Mouse (Mus musculus) retina, postnatal 7 days (tissue): ENCODE data around the gene Lsm6.
"Not testable (repeated sequence)": the region's sequence is repeated elsewhere in the genome, so short reads cannot be mapped to it uniquely, and the experiment has no call there.

Experiments used
- DNase-seq: peaks from one replicate; pipeline ENCODE4 v3.0.0-alpha.2; 2012; ENCODE audit warnings: low read depth, low spot score

Lsm6 gene

DNA sequence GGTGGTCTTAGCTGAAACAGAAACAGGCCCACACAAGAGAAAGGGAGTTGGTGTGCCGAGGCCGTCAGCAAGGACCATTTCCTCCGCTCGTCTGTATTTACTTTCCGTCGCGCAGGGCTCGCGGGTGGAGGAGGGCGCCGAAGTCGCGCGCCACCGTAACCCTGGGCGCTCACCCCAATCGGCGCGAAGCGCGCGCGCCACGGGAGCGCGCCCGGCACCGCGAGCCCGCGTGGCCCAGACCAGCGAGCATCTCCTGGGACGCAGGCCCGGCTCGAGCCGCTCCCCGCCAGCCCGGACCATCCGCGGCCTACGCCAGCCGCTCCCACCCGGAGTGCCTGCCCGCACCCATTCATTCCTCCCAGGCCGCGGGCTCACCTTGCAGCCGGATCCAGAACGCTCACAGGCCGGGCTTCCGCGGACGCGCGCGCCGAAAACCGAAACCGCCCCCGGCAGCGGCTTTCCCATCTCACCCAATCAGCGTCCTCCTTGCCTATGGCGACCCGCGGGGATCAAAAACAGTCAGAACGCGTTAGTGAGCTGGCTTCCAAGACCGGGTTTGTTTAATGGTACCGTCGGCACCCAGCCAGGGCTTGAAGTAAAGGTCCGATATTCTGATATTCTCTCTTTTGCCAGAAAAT is at the start of gene Lsm6:
Gene Lsm6, minus strand, starts transcription at position 468 of the 638 bp plus-strand sequence.
- DNase-seq: peak; percentile 99

DNA sequence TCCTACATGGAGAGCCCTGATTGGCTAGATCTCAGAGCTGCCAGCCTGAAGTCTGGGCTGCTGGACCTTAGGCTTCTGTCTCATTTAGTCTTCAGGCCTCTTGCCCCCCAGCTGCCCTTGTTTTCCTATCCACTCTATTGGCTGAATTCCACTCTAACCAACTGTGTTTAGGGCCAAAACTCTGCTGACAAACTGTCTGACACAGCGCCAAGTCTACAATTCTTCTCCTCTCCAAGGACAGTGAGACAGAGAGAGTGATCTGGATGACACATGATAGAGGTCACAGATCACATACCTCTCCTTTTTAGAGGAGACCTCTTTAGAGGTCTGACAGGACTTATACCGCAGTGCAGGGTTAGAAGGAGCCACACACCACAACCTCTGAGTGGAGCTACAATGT is 46.1 kb upstream of the Lsm6 start:
- no peak for DNase-seq

DNA sequence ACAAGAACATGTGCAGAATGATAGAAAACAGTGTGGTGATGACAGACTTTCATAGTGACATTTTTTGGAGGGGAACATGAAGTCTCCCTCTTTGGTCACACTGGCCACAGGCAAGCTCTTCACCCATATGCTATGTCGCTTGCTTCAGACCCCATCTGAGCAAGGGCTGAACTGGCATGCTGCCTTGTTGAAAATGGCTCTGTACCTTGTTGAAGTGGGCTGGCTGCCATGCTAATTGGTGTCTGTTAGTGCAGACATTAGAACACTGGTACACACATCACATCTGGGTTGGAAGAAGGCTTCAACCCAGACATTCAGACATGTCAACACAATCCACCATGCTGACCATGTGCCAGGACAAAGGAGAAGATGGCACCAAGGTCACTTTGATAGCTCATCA is 42.1 kb upstream of the Lsm6 start:
- no peak for DNase-seq

DNA sequence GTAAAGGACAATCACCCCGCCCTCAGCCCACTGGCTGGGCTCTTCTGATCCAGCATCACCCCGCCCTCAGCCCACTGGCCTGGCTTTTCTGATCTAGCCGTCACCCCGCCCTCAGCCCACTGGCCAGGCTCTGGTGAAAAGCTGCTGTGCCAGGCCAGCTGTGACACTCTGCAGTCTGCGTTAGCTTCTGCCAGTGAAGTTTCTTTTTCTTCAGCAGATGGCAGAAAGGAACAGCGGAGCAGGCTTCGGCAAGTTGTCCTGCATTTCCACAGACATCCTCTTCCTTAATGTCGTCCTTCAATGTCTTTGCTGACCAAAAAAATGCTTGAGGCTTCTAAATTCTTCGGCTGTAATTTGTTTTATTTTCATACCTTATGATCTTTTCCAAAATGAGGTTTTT is 41.1 kb upstream of the Lsm6 start:
- DNase-seq: no peak

DNA sequence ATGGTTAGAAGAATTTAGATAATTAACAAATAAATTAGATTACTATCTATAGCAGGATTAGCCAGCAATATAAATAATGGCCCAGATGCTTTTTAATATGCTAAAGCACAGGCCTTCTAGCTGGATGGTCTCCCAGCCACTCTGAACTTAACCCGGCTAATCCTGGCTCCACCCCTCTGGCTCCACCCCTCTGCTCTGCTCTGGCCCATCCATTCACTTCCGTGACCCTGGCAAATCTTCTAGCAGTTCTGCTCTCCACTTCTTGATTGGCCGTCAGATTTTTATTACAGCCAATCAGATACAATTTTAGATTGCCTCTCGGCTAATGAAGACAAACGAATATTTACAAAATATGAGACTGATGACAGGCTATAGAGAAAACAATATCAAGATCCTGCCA is 39.8 kb upstream of the Lsm6 start:
- DNase-seq: no peak

DNA sequence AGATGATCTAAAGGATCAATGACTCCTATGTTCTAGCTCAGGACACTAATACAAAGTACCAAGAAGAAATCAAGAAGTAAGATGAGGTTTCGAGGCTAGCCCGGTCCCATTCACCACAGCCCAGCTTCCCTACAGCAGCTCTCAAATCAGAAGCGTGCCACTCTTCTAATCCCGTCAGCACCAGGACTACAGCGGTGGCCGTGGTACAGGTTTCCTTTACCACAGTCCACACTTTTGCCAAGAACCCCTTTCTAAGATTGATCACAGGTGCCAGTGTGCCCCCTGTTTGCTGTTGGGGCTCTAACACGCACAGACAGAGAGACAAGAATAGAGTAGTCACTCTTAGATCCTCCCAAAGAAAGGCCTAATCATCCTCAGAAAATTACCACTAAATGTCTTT is 36.5 kb upstream of the Lsm6 start:
- no peak for DNase-seq

DNA sequence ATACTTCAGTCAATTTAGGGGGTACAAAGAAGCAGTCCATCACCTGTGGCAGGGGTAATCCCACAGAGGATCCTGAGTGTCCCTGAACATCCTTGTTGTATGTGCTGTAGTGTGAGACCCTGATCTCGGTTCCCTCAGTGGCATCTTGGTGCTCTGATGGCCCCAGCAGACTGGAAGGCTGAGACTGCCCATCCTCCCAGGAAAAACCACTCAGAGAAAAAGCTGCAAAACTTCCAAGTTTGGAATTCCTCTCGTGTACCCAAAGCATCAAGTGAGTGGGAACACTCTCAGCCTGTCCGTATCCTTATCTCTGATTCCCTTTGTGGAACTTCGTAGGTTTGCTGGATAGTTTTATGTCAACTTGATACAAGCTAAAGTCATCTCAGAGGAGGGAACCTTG is 31.3 kb upstream of the Lsm6 start:
- no peak for DNase-seq

DNA sequence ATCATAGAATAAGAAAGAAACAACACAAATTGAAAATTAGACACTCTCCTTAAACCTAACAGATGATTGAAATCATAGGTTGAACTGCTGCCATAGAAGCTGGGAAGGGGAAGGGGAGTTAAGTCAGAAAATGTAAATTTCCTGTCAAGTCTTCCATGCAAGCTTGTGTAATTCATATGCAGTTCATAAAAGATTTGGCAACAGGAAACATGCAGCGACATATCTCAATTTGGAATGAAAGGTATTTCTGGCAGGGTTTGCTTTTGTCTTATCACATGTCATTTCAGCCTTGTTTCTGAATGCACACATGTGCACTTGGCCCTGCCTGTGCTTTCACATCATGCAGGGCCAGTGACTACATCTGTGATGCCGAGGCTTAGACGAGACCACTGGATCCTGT is 26.3 kb upstream of the Lsm6 start:
- DNase-seq: no peak

DNA sequence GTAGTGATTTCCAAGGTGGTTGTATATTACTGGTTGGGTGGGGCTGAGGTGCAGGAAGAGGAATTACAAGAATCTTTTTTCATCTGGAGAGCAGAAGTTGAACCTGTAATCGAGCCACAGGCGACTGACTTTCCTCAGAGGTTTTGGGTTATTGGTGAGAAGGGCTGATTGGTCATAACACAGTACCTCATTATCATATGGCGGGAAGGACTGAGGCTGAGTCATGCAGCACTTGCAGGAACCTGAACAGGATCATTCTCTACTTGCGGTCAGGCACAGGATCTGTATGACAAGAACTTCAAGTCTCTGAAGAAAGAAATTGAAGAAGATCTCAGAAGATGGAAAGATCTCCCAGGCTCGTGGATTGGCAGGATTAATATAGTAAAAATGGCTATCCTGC is 23.6 kb upstream of the Lsm6 start:
- DNase-seq: no peak

DNA sequence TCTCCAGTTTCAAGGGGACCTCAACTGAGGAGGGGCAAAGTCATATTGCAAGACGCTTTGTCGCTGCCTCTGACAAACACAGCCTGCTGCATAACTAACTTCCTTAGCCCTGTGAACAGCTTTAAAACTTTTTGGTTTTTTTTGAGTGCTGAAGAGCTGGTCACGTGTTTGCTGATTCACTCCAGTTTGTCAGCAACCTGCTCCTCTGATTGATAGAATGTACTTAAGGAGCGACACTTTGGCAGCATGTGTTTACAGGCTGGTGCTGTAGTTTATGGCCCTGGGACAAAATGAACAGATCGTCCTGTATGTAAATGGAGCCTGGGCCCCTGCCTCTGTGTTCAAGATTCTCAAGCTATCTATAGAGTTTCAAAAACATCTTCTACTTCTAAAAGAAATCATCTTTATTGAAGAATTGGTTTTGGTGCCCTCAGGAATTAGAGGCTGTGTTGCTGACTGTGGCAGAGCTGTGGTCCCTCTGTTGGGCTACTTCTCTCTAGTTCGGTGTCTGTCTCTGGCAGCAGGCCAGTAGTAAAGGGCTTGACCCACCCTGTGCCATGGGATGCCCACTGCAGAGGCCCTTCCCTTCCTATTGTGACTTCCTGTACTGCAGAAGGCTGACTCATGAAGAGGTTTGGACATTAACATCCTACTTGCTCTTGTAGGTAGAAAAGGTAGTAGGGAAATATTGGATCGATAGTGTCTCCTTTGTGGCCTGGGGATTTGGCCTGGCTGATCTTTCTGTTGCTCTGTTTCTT is 17.9 kb upstream of the Lsm6 start:
- no peak for DNase-seq

DNA sequence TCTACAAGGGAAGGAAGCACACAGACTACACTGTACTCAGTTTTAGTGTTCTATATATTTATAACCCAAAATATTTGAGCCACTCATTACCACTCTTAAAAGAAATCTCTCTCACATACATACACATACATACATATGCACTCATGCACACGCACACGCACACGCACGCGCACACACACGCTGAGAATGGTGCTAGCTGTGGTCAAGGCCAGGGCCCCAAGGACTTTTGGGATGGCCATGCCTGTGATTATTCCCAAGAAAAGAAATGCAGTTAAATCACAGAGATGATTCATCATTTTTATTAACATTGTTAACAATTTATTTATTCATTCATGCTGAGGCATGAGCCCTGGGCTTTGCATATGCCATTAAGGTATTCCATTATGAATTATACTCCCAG is 15.2 kb upstream of the Lsm6 start:
- no peak for DNase-seq

DNA sequence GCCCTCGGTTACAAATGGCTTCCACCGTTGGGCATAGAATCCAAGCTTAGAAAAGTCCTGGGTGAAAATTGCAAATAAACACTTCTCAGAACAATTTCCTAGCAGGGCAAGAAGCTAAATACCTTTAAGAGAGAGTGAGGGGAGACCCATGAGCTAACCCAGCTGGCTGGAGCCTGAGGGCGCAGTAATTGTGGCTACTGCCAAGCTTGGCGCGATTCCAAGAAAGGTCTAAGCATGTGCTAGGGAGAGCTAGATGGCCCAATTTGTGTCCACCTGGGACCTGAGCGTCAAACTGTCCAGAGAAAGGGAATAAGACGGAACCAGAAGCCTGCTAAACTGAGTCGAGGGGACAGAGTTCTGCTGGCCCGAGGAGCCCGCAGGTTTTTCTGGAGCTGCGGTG is 7.5 kb upstream of the Lsm6 start:
- peak; percentile 3 for DNase-seq

DNA sequence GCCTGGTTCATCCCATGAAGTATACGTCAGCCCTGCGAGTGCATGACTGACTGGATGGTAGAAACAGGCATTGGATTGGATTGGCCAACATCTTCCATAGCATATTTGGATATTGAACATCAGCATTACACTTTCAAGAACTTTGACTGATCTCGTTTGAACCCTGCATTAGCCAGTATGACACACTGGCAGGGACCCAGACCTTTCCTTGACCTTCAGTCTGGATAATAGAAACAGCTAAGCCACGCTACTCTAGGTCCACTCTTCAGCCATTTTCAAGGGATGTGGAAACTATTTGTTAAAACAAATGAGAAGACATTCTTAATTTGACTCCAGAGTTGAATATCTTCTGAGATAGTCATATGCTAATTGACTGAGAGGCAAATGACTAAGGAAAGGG is 3.6 kb upstream of the Lsm6 start:
- no peak for DNase-seq

DNA sequence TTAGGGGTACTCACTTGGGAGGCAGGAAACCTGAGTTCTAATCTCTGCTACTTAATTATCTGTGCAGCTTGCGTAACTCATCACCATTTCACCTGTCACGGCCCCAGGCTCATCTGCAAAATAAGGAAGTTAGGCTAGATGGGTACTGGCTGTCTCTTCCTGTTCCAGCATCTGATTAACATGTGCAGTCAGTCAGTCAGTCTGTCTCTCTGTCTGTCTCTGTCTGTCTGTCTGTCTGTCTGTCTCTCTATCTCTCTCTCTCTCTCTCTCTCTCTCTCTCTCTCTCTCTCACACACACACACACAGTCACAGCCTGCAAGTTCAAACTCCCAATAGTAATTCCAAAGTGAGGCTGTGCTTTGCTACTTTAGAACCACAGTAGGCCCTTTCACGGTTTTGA is 967 bp downstream of the Lsm6 start:
- not testable (repeated sequence) for DNase-seq

DNA sequence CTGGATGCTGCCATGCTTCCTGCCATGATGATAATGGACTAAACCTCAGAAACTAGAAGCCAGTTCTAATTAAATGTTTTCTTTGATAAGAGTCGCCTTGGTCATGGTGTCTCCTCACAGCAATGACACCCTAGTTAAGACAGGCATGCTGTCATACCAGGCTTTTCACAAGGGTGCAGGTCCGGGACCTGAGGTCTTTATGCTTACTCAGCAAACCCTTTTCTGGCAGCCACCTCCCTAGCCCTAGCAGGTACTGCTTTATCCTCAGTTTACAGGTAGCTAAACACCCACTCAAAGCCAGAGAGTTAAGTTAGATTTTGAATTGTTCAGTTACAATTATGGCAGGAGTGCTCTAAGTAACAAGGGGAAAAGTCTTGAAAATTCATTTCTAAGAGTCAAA is 6.2 kb downstream of the Lsm6 start:
- no peak for DNase-seq

DNA sequence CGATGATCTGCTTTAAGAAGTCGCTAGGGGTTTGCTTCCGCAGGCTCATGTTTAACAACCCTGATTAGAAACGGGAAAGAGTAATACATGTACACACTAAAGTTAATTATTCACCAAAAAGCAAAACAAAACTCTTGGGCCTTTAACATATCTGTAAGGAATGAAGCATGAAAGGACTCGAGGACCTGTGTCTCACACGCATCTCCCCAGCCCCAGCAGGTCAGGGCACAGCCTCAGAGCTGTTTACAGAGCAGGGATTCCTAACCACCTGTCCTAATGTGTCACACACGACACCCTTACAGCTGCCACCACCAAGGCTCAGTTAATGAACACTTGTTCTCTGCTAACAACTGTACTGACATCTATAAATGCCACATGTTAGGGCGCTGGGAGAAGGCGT is 7.9 kb downstream of the Lsm6 start:
- DNase-seq: no peak

DNA sequence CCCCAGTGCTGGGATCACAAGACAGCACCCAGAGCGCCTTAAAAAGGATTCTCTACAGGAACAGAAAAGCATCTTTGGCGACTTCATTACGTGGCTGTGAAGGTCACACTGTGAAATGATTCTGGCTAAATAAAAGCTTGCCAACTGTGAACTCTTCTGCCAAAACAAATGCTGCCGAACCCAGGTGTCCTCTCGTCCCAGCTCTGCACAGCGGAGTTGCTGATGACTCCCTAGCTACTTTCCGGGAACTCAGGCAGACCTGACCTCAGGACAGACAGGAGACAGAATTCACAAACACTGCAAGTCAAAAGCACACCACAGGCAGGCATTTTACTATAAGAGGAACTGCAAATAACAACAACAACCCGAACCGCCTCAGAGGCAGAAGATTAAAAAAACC is 8.5 kb downstream of the Lsm6 start:
- no peak for DNase-seq

DNA sequence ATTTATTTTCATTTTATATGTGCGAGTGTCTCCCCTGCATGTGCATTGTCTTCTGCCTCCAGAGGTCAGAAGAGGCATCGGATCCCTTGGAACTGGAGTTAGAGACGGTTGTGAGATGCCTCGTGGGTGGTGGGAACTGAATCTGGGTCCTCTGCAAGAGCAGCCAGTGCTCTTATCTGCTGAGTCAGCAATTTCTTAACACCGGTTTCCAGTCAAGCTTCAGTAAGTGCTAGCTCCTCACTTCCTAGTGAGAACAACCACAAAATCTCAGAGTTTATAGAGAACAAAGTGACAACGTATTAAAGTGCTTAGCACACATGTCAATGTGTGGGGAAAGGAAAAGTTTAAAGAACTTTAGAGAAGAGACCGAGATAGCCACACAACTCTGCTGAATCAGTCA is 9.2 kb downstream of the Lsm6 start:
- DNase-seq: no peak

DNA sequence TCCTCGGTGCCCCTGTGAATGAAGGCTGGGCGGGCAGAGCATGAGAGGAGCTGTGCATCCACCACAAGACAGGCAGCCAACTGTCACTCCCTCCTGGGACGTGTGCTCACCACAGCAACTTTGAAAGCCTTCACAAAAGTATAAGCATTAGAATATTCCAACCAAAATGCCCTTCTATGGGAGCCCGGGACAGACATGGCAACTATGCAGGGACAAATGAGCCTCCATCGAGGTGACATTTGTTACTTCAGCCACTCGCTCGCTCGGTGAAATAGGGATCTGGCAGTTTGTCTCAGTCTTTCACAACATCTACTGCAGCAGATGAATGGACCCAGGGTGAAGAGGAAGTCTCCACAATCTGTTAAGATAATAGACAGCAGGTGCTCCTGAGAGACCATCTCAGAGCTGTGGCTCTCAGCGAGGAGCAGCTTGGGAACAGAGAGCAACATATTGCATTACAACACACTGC is 10.7 kb downstream of the Lsm6 start:
- DNase-seq: no peak

DNA sequence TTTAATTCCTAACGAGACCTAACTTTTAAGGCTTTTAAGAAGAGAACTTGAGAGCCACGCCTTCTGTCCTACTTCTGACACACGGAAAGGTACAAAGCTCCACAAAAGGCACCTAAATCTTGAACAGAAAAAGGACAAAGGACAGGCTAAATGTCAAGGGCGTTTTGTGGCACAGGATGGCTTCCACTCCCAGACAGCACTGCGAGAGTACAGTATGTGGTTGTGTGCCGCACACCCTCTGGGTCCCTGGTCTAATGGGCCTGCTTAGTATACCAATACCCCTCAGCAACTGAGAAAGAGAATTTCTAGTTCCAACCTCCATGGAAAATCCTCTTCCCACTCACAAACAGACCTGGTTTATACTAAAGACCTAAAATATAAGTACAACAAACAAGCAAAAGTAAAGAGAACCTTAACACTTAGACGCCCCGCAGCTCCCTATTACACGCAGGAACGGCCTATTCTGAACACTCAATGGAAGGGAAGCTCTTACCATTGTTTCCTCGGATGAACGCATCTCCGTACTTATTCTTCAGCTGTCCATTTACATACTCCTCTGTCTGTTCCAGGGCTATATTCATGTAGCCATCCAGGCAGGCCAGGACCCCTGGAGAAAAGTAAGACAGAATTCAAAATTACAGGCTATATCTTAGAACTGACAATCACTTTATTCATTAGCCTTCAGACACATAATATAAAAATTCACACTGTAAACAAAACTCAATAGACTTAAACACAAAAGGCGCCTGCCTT is 11.3 kb downstream of the Lsm6 start:
- DNase-seq: no peak

DNA sequence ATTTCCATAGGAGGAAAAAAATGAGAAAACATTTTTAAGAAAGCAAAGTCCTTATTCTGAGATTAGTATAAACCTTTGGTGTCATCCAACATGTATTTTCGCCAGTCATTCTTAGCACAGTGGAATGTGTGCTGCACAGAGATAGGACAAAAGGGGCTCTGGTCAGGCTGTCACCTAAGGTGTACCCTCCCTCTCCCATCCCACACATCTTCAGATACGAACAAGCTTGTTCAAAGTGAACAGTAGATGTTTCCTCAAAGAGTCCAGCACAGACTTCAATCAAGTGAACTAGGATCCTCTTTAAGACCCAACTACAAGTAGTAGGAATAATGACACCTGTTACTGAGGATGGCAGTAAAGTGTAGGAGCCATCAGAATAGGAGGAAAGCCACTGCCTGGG is 12.1 kb downstream of the Lsm6 start:
- no peak for DNase-seq

DNA sequence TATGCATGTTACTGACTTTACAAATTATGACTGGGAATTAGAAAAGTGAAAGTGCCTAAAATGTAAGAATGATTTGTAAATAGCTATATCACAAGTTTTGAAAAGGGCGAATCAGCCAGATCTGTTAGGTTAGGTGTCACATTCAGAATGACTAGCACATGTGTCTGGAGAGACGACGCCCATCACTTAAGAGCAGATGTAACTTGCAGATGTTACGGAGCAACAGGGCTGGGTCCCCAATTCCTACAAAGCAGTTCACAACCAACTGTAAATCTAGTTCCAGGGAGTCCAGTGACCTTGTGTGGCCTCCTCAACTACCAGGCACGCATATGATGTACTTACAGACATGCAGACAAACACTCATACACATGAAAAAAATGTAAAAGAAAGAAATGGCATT is 12.5 kb downstream of the Lsm6 start:
- DNase-seq: no peak

DNA sequence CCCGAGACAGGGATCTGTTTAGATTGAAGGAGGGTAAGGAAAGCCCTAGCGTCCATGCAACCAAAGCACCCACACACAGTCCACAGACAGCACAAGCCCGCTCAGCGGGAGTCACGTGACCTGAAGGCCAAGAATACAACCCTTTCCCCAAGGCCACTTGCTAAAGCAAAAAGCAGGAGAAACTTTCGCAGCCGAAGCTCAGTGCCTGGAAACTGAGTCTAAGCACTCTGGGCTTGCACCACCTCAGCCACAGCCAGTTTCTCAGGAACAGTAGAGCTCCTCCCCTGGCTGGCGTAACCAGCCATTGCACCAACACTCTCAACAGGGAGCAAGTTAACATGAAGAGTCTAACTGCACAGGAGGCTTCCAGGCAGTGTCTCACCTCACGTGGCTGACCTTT is 13.7 kb downstream of the Lsm6 start:
- DNase-seq: no peak
